Mouse (Mus musculus) stomach, postnatal 0 days (tissue): ENCODE measurements around the gene 2210011C24Rik. TPM values are rescaled to one million over a fixed set of nuclear protein-coding genes. Genes with fewer than 3 reads are reported as not detected.

ENCODE experiments used
- ATAC-seq: fragments of 200-750 bp; cut with Nextera tagmentation; 2 replicates; pipeline ENCODE4 v1.8.0; 2017; ENCODE audit not compliant: low FRiP score, low TSS enrichment
- DNase-seq: peaks from one replicate; pipeline ENCODE4 v3.0.0-alpha.2; 2016; ENCODE audit warnings: low spot score
- H3K27ac ChIP-seq: fragments of 300-500 bp; sonication (generic); replicated peaks from 2 replicates; pipeline ENCODE4 v1.5.1; 2014; ENCODE audit warnings: mild to moderate bottlenecking, control low read depth
- H3K27me3 ChIP-seq: fragments of 300-500 bp; sonication (generic); 2 replicates; pipeline ENCODE4 v1.6.1; 2014; ENCODE audit warnings: low read length; ENCODE audit not compliant: control insufficient read depth, insufficient read depth
- H3K36me3 ChIP-seq: fragments of 300-500 bp; sonication (generic); 2 replicates; pipeline ENCODE4 v1.6.1; 2014; ENCODE audit warnings: low read length, mixed read lengths; ENCODE audit not compliant: control insufficient read depth, insufficient read depth
- H3K4me1 ChIP-seq: fragments of 300-500 bp; sonication (generic); replicated peaks from 2 replicates; pipeline ENCODE4 v1.6.1; 2014; ENCODE audit warnings: antibody characterized with exemption; ENCODE audit not compliant: control insufficient read depth, insufficient read depth
- H3K4me2 ChIP-seq: fragments of 300-500 bp; sonication (generic); replicated peaks from 2 replicates; pipeline ENCODE4 v1.6.1; 2014; ENCODE audit warnings: low read depth, mild to moderate bottlenecking, control low read depth, moderate library complexity
- H3K4me3 ChIP-seq: fragments of 300-500 bp; sonication (generic); 2 replicates; pipeline ENCODE4 v1.5.1; 2014; ENCODE audit warnings: low read depth, low read length, control low read depth
- H3K9ac ChIP-seq: fragments of 300-500 bp; sonication (generic); 2 replicates; pipeline ENCODE4 v1.6.1; 2014; ENCODE audit warnings: mild to moderate bottlenecking, low read length, control low read depth, mixed read lengths
- H3K9me3 ChIP-seq: fragments of 300-500 bp; sonication (generic); 2 replicates; pipeline ENCODE4 v1.6.1; 2016; ENCODE audit warnings: low read length; ENCODE audit not compliant: control insufficient read depth
- CTCF ChIP-seq: IDR thresholded peaks from 2 replicates; pipeline ENCODE4 v1.5.1; 2016; ENCODE audit warnings: antibody characterized with exemption, low read depth, mild to moderate bottlenecking, moderate library complexity
- EP300 ChIP-seq: optimal IDR thresholded peaks from 2 replicates; pipeline ENCODE3; 2016; ENCODE audit warnings: antibody characterized with exemption
- WGBS: fragments of 180-500 bp; shearing (Covaris S2); extraction: QIAGEN DNeasy Blood & Tissue Kit; methylation state at CpG from one replicate; pipeline ENCODE4 v1.1.7; 2014; 5-methylcytosine and 5-hydroxymethylcytosine counted together
- polyA plus RNA-seq: library from polyadenylated mRNA; unstranded; fragments of >200 nt; fragmentation: Nextera tagmentation; extraction: Ambion mirVana; gene quantifications from 2 replicates; pipeline ENCODE4 v1.2.1, GENCODE M21; 2015

2210011C24Rik gene
- polyA plus RNA-seq, 1 experiment from 2014 or later: 5.8 TPM

DNA sequence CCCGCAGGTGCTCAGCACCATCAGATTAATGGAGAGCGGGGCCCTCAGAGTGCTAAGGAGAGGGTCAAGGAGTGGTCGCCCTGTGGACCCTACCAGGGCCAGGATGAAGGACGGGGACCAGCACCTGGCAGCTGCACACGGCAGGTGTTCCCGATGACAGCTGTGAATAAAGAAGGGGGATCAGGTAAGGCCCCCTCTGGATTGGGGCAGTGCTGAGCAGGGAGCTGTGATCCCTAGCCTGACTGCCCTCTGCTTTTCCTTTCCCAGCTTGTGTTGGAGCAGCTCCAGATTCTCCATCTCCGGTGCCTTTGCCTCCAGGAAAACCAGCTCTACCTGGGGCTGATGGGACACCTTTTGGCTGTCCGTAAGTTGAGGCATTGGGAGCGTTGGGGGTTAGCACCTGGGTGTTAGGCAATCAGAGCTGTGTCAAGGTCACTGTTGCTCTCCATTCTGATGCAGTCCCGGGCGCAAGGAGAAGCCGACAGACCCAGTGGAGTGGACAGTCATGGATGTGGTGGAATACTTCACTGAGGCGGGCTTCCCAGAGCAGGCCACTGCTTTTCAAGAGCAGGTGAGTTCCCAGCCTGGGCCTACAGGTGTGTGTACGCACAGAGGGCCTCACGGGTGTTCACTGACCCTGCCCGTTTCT is 12.8 kb downstream of the 2210011C24Rik start:
- peaks cover 10% of the 10 kb centered on the region for H3K4me1 ChIP-seq
- no peak overlapping the region for H3K27ac ChIP-seq
- DNase-seq (no peak), ATAC-seq (no peak)
- H3K9ac ChIP-seq: 0 out of 2 replicates have a peak overlapping the region, but pooled peaks have one; percentile 66
- peaks cover 6% of the 10 kb centered on the region; the same call in 1 of the 2 replicates for H3K36me3 ChIP-seq
- H3K27me3 ChIP-seq: no peaks in the 10 kb centered on the region
- TF ChIP-seq CTCF (no peak), EP300 (no peak)
- peak overlapping the region; percentile 63; the same call in 1 of the 2 replicates for H3K4me3 ChIP-seq
- WGBS: 55% methylated on average over 16 of the region's 16 CpGs
- peak overlapping the region; percentile 92 for H3K4me2 ChIP-seq
- H3K9me3 ChIP-seq: no peaks in the 10 kb centered on the region

DNA sequence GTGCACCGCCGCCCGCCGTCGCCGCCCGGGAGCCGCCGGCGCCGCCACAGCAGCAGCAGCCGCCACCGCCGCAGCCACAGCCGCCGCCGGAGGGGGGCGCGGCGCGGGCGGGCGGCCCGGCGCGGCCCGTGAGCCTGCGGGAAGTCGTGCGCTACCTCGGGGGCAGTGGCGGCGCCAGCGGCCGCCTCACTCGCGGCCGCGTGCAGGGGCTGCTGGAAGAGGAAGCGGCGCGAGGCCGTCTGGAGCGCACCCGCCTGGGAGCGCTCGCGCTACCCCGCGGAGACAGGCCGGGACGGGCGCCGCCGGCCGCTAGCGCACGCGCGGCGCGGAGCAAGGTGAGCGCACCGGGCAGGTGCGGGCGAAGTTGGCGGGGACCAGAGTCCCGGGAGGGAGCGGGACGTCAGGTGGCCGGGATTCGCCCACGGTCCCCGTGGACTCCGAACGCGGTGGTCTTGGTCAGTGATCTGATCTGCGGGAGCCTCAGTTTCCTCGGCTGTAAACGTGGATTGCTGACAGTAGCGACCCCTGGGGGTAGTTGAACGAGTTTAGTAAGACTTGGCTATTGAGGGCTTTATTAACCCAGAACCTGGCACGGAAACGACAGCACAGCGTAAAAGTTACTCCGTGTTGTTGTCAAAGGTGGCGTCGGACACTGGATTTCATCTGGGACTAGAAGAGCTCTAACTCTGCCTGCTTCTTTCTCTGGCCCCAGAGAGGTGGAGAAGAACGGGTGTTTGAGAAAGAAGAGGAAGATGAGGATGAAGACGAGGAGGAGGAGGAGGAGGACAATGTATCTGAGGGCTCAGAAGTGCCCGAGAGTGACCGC is 13.5 kb downstream of the 2210011C24Rik start:
- Histone ChIP-seq H3K36me3 (peaks cover 6% of the 10 kb centered on the region; the same call in 1 of the 2 replicates), H3K4me3 (peak overlapping the region; percentile 63), H3K9ac (peak overlapping the region; percentile 66), H3K4me1 (peaks cover 10% of the 10 kb centered on the region), H3K9me3 (no peaks in the 10 kb centered on the region), H3K27ac (peak overlapping the region; percentile 92), H3K4me2 (peak overlapping the region; percentile 92), H3K27me3 (no peaks in the 10 kb centered on the region)
- peak; percentile 66 for TF ChIP-seq CTCF
- no peak for TF ChIP-seq EP300
- ATAC-seq (peak; percentile 27), DNase-seq (peak; percentile 65)
- 1% methylated on average over 75 of the region's 92 CpGs for WGBS

DNA sequence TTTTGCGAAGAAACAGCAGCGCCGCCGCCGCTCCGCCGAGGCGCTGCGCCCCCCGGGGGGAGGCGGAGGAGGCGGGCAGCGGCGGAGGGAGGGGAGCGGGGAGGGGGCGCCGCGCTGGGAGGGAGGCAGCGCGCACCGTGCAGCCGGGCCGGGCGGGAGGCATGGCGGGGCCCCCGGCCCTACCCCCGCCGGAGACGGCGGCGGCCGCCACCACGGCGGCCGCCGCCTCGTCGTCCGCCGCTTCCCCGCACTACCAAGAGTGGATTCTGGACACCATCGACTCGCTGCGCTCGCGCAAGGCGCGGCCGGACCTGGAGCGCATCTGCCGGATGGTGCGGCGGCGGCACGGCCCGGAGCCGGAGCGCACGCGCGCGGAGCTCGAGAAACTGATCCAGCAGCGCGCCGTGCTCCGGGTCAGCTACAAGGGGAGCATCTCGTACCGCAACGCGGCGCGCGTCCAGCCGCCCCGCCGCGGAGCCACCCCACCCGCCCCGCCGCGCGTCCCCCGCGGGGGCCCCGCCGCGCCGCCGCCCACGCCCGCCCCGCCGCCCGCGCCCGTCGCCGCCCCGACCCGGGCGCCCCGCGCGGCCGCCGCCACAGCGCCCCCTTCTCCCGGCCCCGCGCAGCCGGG is 14.3 kb downstream of the 2210011C24Rik start, which contains the start of gene Samd1:
Gene Samd1, plus strand, starts transcription at position 162 of the 631 bp plus-strand sequence.
- TF ChIP-seq CTCF (no peak), EP300 (no peak)
- WGBS: under 1% methylated on average over 45 of the region's 112 CpGs
- peaks cover 6% of the 10 kb centered on the region; the same call in 1 of the 2 replicates for H3K36me3 ChIP-seq
- H3K4me2 ChIP-seq: peak within 1 kb of the TSS; percentile 92
- H3K4me3 ChIP-seq: peak within 1 kb of the TSS; percentile 71
- H3K27ac ChIP-seq: peak within 1 kb of the TSS; percentile 92
- DNase-seq (peak; percentile 58), ATAC-seq (0 out of 2 replicates have a peak, but pooled peaks have one; percentile 3)
- H3K4me1 ChIP-seq: peaks cover 10% of the 10 kb centered on the region
- no peaks in the 10 kb centered on the region for H3K27me3 ChIP-seq
- peak within 1 kb of the TSS; percentile 66 for H3K9ac ChIP-seq
- H3K9me3 ChIP-seq: no peaks in the 10 kb centered on the region

DNA sequence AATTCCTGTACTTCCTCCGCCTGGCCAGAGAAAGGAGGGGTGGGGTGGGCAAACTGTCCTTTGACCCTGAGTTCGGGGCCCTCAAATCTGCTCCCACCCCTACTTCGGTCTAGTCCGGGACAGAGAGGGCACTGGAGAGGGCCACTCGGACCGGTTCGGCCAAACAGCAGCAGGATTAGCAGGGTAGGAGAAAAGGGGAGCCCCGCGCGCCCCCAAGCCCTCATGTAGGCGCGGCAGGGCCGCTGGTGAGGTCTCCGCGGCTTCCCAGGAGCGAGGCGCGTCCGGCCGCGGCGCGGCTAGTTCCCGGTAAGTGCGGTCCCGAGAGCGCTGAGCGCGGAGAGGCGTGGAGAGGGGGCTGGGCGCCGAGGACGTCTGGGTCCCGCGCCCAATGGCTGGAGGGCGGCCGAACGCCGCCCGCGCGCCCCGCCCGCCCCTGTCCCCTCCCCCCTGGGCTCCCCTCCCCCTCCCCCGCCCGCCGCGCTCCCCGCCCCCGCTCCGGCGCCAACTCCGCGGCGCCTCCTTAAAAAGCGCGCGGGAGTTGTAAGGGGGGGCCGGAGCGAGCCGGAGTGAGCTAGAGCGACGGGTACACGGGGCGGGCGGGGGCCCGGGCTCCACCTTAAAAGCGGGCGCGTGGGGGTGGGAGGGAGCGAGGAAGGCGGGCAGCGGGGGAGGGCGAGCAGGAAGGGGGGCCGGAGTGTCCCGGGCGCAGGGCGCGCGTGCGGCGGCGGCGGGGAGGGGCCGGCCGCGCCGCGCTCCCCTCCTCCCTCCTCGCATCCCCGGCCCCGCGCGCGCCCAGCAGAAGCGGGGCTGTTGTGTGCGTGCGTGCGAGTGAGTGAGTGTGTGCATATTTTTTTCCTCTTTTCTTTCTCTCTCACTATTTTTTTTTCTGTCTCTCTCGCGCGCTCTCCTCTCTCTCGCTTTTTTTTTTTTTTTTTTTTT is 15.1 kb downstream of the 2210011C24Rik start:
- Histone ChIP-seq H3K27me3 (no peaks in the 10 kb centered on the region), H3K9ac (peak overlapping the region; percentile 66), H3K4me3 (peak overlapping the region; percentile 71), H3K9me3 (no peaks in the 10 kb centered on the region), H3K36me3 (peaks cover 6% of the 10 kb centered on the region), H3K4me2 (peak overlapping the region; percentile 92), H3K4me1 (peaks cover 10% of the 10 kb centered on the region), H3K27ac (peak overlapping the region; percentile 92)
- WGBS: 1% methylated on average over 46 of the region's 103 CpGs
- DNase-seq: peak; percentile 89
- TF ChIP-seq EP300: no peak
- ATAC-seq: peak; percentile 87

DNA sequence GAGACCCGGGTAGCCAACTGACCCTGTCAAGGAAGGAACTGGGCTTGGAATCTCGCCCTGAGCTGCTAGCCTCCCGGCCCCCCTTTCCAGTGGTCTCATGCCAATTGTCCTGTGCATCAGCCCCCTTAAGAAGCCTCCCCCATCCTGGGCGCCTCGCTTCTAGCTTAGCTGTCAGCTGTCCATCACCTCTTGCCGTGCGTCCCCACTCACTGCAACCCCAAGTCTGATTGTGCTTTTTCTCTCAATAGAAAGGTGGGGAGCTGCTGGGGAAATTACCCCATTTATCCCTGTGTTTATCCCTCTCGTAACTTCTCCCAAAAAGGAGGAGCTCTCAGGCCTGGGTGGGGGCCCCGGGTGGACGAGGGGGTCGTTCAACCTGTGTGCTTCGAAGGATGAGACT is 16.0 kb downstream of the 2210011C24Rik start:
- Histone ChIP-seq H3K36me3 (peaks cover 7% of the 10 kb centered on the region), H3K4me2 (peak overlapping the region; percentile 92), H3K4me1 (peaks cover 10% of the 10 kb centered on the region), H3K9ac (no peak overlapping the region), H3K27ac (peak overlapping the region; percentile 92; the same call in 1 of the 2 replicates), H3K27me3 (no peaks in the 10 kb centered on the region), H3K4me3 (no peak overlapping the region), H3K9me3 (no peaks in the 10 kb centered on the region)
- ATAC-seq (no peak), DNase-seq (no peak)
- TF ChIP-seq CTCF (no peak), EP300 (no peak)
- 32% methylated on average over 12 of the region's 12 CpGs for WGBS
